Mouse (Mus musculus) embryonic fibroblast, embryonic 13.5 days (primary cell): Measurements from ENCODE around the gene Nebl.

Experiments used
- CTCF ChIP-seq: IDR thresholded peaks from 2 replicates; pipeline ENCODE4 v1.5.1; 2011; ENCODE audit warnings: mild to moderate bottlenecking, control low read depth, low read length, moderate library complexity, borderline replicate concordance; ENCODE audit not compliant: insufficient read depth
- POLR2A ChIP-seq: IDR thresholded peaks from 2 replicates; pipeline ENCODE4 v1.6.1; 2011; ENCODE audit warnings: low read depth, mild to moderate bottlenecking, control low read depth, low read length, moderate library complexity

DNA sequence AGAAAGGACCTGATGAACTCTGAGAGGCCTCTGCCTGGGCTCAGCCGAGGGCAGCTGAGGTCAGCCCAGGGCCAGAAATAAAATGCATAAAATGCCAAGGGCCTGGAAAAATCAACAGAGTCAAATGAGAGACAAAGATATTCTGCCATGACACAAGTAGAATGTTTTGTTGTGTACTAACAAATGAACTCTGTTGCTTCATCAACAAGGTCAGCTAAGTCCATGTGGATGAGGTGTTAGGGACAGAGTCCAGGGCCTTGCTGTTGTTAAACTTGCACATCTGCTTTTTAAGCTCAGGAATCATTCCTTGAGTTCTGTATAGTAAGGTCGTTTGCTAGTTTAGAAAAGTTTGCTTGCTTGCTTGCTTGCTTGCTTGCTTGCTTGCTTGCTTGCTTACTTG is 9.2 kb upstream of the Nebl start:
- no peak for TF ChIP-seq POLR2A
- TF ChIP-seq CTCF = no peak
